Mouse (Mus musculus) liver, embryonic 14.5 days (tissue): ENCODE results near the gene Tnfrsf26. TPM values are rescaled to one million over a fixed set of nuclear protein-coding genes. Genes with fewer than 3 reads are reported as not detected.
A peak's percentile ranks its signal among the peaks of the same experiment; 100 is the strongest.

ENCODE experiments used
- ATAC-seq: fragments of 200-750 bp; cut with Nextera tagmentation; 2 replicates; pipeline ENCODE4 v1.8.0; 2017; ENCODE audit warnings: moderate number of reproducible peaks, mild to moderate bottlenecking, moderate library complexity; ENCODE audit not compliant: insufficient read depth
- DNase-seq, 3 experiments: peaks; one replicate each; pipeline ENCODE4 v3.0.0-alpha.2; 2012 to 2013; ENCODE audit warnings: low read depth in 3 of 3, low spot score in 3 of 3
- H3K27ac ChIP-seq: fragments of 300-500 bp; sonication (generic); 2 replicates; pipeline ENCODE4 v1.5.1; 2014; ENCODE audit warnings: moderate library complexity, mild to moderate bottlenecking, control low read depth, inconsistent platforms
- H3K27me3 ChIP-seq: fragments of 300-500 bp; sonication (generic); 2 replicates; pipeline ENCODE4 v1.6.1; 2014; ENCODE audit warnings: mild to moderate bottlenecking, low read length, moderate library complexity; ENCODE audit not compliant: control insufficient read depth, insufficient read depth
- H3K36me3 ChIP-seq: fragments of 300-500 bp; sonication (generic); replicated peaks from 2 replicates; pipeline ENCODE4 v1.6.1; 2014; ENCODE audit warnings: low read depth; ENCODE audit not compliant: control insufficient read depth, insufficient read depth
- H3K4me1 ChIP-seq, 2 experiments: fragments of 200-500 bp in 1 of 2; fragments of 300-500 bp in 1 of 2; sonication (generic) in 1 of 2; replicated peaks; 2 replicates each; pipeline ENCODE4 v1.6.1; 2012 to 2014; ENCODE audit warnings: antibody characterized with exemption in 1 of 2, inconsistent platforms in 1 of 2, low read length in 1 of 2; ENCODE audit not compliant: control insufficient read depth in 2 of 2, insufficient read depth in 2 of 2
- H3K4me2 ChIP-seq: fragments of 300-500 bp; sonication (generic); 2 replicates; pipeline ENCODE4 v1.6.1; 2014; ENCODE audit warnings: low read depth, mild to moderate bottlenecking, control low read depth, moderate library complexity
- H3K4me3 ChIP-seq, 2 experiments: fragments of 200-500 bp in 1 of 2; fragments of 300-500 bp in 1 of 2; sonication (generic) in 1 of 2; 2 replicates each; pipeline ENCODE4 v1.5.1; 2012 to 2014; ENCODE audit warnings: low read depth in 2 of 2, low read length in 2 of 2, mild to moderate bottlenecking in 2 of 2, control low read depth in 1 of 2, inconsistent platforms in 1 of 2, moderate library complexity in 1 of 2; ENCODE audit not compliant: insufficient read depth in 1 of 2
- H3K9ac ChIP-seq: fragments of 300-500 bp; sonication (generic); replicated peaks from 2 replicates; pipeline ENCODE4 v1.6.1; 2014; ENCODE audit warnings: mild to moderate bottlenecking, control low read depth, moderate library complexity
- H3K9me3 ChIP-seq: fragments of 300-500 bp; sonication (generic); 2 replicates; pipeline ENCODE4 v1.6.1; 2016; ENCODE audit warnings: low read length, mixed read lengths; ENCODE audit not compliant: control insufficient read depth
- CTCF ChIP-seq: IDR thresholded peaks from 2 replicates; pipeline ENCODE4 v1.5.1; 2016; ENCODE audit warnings: antibody characterized with exemption, low read depth, control low read depth
- EP300 ChIP-seq: IDR thresholded peaks from 2 replicates; pipeline ENCODE4 v1.6.1; 2016; ENCODE audit warnings: antibody characterized with exemption, low read depth
- WGBS: fragments of 180-500 bp; shearing (Covaris S2); extraction: QIAGEN DNeasy Blood & Tissue Kit; methylation state at CpG from one replicate; pipeline ENCODE4 v1.1.7; 2014; ENCODE audit not compliant: insufficient replicate concordance; 5-methylcytosine and 5-hydroxymethylcytosine counted together
- polyA plus RNA-seq, 2 experiments: library from polyadenylated mRNA; depleted of rRNA in 1 of 2; stranded (reverse) in 1 of 2; unstranded in 1 of 2; fragments of >200 nt; fragmentation: Nextera tagmentation in 1 of 2; extraction: Ambion mirVana in 1 of 2; gene quantifications; 2 replicates each; pipeline versions ENCODE4 v1.2.1 to v1.2.3; 2012 to 2014

The Tnfrsf26 gene
- polyA plus RNA-seq, 2 experiments = 0.27 to 0.65 TPM

DNA sequence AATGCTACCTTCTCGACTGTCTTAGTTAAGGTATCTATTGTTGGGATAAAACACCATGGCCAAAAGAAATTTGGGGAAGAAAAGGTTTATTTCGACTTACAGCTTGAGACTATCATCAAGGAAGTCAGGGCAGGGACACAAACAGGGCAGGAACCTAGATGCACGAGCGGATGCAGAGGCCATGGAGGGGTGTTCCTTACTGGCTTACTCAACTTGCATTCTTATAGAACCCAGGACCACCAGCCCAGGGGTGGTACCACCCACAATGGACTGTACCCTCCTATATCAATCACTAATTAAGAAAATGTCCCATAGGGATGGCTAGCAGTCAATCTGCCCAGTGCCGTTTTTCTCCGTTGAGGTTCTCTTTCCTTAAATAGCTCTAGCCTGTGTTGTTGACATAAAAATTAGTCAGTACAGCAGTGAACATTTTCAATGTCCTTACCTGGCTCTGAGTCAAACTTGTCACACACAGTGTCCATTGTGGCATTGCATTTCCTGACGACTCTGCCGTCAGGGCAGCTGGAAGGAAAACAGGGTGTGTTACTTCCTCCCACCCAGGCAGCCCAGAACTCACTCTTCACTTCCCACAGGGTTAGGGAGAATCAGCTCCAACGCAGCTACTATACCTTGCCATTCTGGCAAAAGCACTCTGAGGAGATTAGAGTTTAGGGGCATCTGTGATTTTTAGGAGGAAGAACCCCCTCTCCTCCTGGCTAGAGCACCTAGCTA, 14.0 kb downstream of the Tnfrsf26 start:
- Histone ChIP-seq H3K9ac (no peak overlapping the region), H3K36me3 (no peaks in the 10 kb centered on the region), H3K27me3 (no peaks in the 10 kb centered on the region), H3K4me3 (no peak overlapping the region), H3K9me3 (no peaks in the 10 kb centered on the region), H3K4me2 (no peak overlapping the region), H3K27ac (no peak overlapping the region), H3K4me1 (no peaks in the 10 kb centered on the region)
- no peak for TF ChIP-seq EP300
- no peak for TF ChIP-seq CTCF
- WGBS = 25% methylated on average over 9 of the region's 9 CpGs
- DNase-seq (no peak), ATAC-seq (no peak)

DNA sequence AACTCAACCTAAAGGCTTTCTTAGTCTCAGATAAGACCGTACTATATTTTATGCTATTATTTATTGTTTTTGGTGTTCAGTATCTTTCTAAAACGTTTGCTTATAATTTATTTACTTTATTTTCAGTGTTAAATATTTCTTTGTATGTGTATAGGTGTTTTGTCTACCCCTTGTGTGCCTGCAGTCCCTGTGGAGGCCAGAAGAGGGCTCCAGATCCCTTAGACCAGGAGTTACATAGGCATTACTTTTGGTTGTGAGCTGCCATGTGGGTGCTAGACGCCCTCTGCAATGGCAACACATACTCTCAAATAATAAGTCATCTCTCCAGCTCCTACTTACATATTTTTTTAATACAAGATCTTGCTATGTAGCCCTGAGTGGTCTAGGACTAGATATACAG, 16.3 kb downstream of the Tnfrsf26 start:
- ATAC-seq (no peak), DNase-seq (no peak)
- Histone ChIP-seq H3K36me3 (no peaks in the 10 kb centered on the region), H3K4me2 (no peak overlapping the region), H3K9me3 (no peaks in the 10 kb centered on the region), H3K4me1 (no peaks in the 10 kb centered on the region), H3K9ac (no peak overlapping the region), H3K27me3 (no peaks in the 10 kb centered on the region), H3K4me3 (no peak overlapping the region), H3K27ac (no peak overlapping the region)
- no peak for TF ChIP-seq EP300
- TF ChIP-seq CTCF = peak; percentile 62
- 45% methylated on average over 3 of the region's 3 CpGs for WGBS

DNA sequence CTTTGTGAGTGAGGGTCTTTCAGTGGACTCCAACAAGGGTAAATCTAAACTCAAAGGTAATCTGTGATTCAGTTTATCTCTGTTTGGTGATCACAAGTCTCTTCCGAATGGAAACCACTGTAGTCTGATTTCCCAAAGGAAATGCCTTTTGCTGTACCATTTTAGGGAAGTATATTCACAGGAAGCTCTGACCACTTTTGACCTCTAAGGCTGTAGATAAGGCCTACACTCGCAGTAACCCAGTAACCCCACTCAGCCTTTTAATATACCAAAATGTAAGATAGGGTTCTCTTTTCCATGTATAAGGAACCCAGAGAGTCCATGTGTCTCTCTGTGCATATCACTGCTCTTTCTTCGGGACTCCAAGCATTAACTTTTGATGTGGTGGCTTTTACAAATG, 23.2 kb downstream of the Tnfrsf26 start:
- H3K4me3 ChIP-seq = no peak overlapping the region
- ATAC-seq (no peak), DNase-seq (no peak)
- no peak overlapping the region for H3K9ac ChIP-seq
- no peak overlapping the region for H3K4me2 ChIP-seq
- H3K9me3 ChIP-seq = no peaks in the 10 kb centered on the region
- no peaks in the 10 kb centered on the region for H3K27me3 ChIP-seq
- H3K27ac ChIP-seq = no peak overlapping the region
- peaks cover 0 to 5% of the 10 kb centered on the region in 2 experiments for H3K4me1 ChIP-seq
- WGBS = 20% methylated on average over 3 of the region's 3 CpGs
- TF ChIP-seq CTCF (no peak), EP300 (no peak)
- H3K36me3 ChIP-seq = no peaks in the 10 kb centered on the region

- no peaks in the 10 kb centered on the region for H3K27me3 ChIP-seq
- WGBS = 22% methylated on average over 2 of the region's 2 CpGs
- no peak overlapping the region for H3K4me2 ChIP-seq
- no peak for ATAC-seq
- H3K4me1 ChIP-seq = peaks cover 0 to 5% of the 10 kb centered on the region in 2 experiments
- H3K36me3 ChIP-seq = no peaks in the 10 kb centered on the region
- no peak overlapping the region for H3K4me3 ChIP-seq
- H3K9me3 ChIP-seq = no peaks in the 10 kb centered on the region
- TF ChIP-seq CTCF (no peak), EP300 (no peak)
- DNase-seq = no peak
- no peak overlapping the region for H3K9ac ChIP-seq
- no peak overlapping the region for H3K27ac ChIP-seq
Observed at GRCm38 (mm10) chr7:143604889-143605288, 23.6 kb downstream of the Tnfrsf26 start.

DNA sequence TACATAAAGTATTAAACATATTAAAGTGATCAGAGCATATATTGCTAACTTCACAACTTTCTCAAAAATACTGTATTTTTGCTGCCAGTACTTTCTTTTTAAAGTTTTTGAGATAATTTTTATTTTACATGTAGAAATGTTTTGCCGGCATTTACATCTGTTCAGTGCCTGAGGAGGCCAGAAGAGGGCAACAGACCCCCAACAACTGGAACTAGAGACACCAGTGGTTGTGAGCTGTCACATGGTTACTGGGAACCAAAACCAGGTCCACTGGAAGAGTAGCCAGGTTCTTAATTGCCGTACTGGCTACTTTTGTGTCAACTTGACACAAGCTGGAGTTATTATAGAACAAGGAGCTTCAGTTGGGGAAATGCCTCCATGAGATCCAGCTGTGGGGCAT, 26.8 kb downstream of the Tnfrsf26 start:
- ATAC-seq (no peak), DNase-seq (no peak)
- Histone ChIP-seq H3K27ac (no peak overlapping the region), H3K4me1 (peaks cover 11 to 17% of the 10 kb centered on the region in 2 experiments), H3K4me2 (no peak overlapping the region), H3K36me3 (peaks cover 4% of the 10 kb centered on the region), H3K4me3 (no peak overlapping the region), H3K27me3 (no peaks in the 10 kb centered on the region), H3K9ac (no peak overlapping the region), H3K9me3 (no peaks in the 10 kb centered on the region)
- TF ChIP-seq CTCF (peak; percentile 24; the same call in 1 of the 2 replicates), EP300 (no peak)
- WGBS = 82% methylated on average over 2 of the region's 2 CpGs
